Mouse (Mus musculus) limb, embryonic 12.5 days (tissue): Measurements from ENCODE around the gene BC028528. TPM values are rescaled to one million over a fixed set of nuclear protein-coding genes. Genes with fewer than 3 reads are reported as not detected.

Experiments used
- ATAC-seq: fragments of 200-750 bp; cut with Nextera tagmentation; 2 replicates; pipeline ENCODE4 v1.8.0; 2017; ENCODE audit warnings: low read depth, moderate TSS enrichment; ENCODE audit not compliant: insufficient number of reproducible peaks, insufficient read depth, low FRiP score, low TSS enrichment
- H3K27ac ChIP-seq: fragments of 300-500 bp; sonication (generic); 2 replicates; pipeline ENCODE4 v1.5.1; 2016; ENCODE audit warnings: mild to moderate bottlenecking, moderate library complexity
- H3K27me3 ChIP-seq: fragments of 300-500 bp; sonication (generic); 2 replicates; pipeline ENCODE4 v1.6.1; 2016; ENCODE audit warnings: mild to moderate bottlenecking, moderate library complexity
- H3K36me3 ChIP-seq: fragments of 300-500 bp; sonication (generic); 2 replicates; pipeline ENCODE4 v1.6.1; 2016; ENCODE audit warnings: mild to moderate bottlenecking, moderate library complexity
- H3K4me1 ChIP-seq: fragments of 300-500 bp; sonication (generic); replicated peaks from 2 replicates; pipeline ENCODE4 v1.6.1; 2016
- H3K4me2 ChIP-seq: fragments of 300-500 bp; sonication (generic); 2 replicates; pipeline ENCODE4 v1.6.1; 2016; ENCODE audit warnings: mild to moderate bottlenecking, moderate library complexity
- H3K4me3 ChIP-seq: fragments of 300-500 bp; sonication (generic); replicated peaks from 2 replicates; pipeline ENCODE4 v1.5.1; 2016; ENCODE audit warnings: mild to moderate bottlenecking
- H3K9ac ChIP-seq: fragments of 300-500 bp; sonication (generic); replicated peaks from 2 replicates; pipeline ENCODE4 v1.6.1; 2016; ENCODE audit warnings: mild to moderate bottlenecking, moderate library complexity
- H3K9me3 ChIP-seq: fragments of 300-500 bp; sonication (generic); 2 replicates; pipeline ENCODE4 v1.6.1; 2016; ENCODE audit warnings: mild to moderate bottlenecking, moderate library complexity
- WGBS: fragments of 180-500 bp; shearing (Covaris S2); methylation state at CpG from one replicate; pipeline ENCODE4 v1.1.7; 2016; 5-methylcytosine and 5-hydroxymethylcytosine counted together
- polyA plus RNA-seq: library from polyadenylated mRNA; unstranded; fragments of >200 nt; fragmentation: Nextera tagmentation; extraction: Ambion mirVana; gene quantifications from 2 replicates; pipeline ENCODE4 v1.2.1, GENCODE M21; 2016

BC028528 gene
- 11.1 and 11.6 TPM in 2 replicates for polyA plus RNA-seq

- WGBS, result 26% methylated on average over 12 of the region's 12 CpGs
- Histone ChIP-seq H3K9ac (peak within 1 kb of the TSS; percentile 45; the same call in 1 of the 2 replicates), H3K4me1 (peaks cover 32% of the 10 kb centered on the region), H3K4me2 (peak within 1 kb of the TSS; percentile 35), H3K36me3 (no peaks in the 10 kb centered on the region), H3K9me3 (no peaks in the 10 kb centered on the region), H3K27ac (peak within 1 kb of the TSS; percentile 78), H3K4me3 (peak within 1 kb of the TSS; percentile 26), H3K27me3 (no peaks in the 10 kb centered on the region)
- no peak for ATAC-seq
Measured at GRCm38 (mm10) chr3:95891211-95892065, at the start of gene BC028528. TSS of gene BC028528 (minus strand) at chr3:95892005.

GRCm38 (mm10) chr3:95938835-95939234, 47.0 kb upstream of the BC028528 start:
- no peak overlapping the region for H3K27ac ChIP-seq
- H3K9ac ChIP-seq, result no peak overlapping the region
- no peaks in the 10 kb centered on the region for H3K4me1 ChIP-seq
- no peaks in the 10 kb centered on the region for H3K27me3 ChIP-seq
- H3K9me3 ChIP-seq, result no peaks in the 10 kb centered on the region
- H3K4me2 ChIP-seq, result no peak overlapping the region
- no peak for ATAC-seq
- peaks cover 93% of the 10 kb centered on the region for H3K36me3 ChIP-seq
- WGBS, result 93% methylated on average over 15 of the region's 15 CpGs
- no peak overlapping the region for H3K4me3 ChIP-seq

GRCm38 (mm10) chr3:95938217-95938616, 46.4 kb upstream of the BC028528 start:
- no peaks in the 10 kb centered on the region for H3K4me1 ChIP-seq
- WGBS, result 98% methylated on average over 8 of the region's 8 CpGs
- ATAC-seq, result no peak

GRCm38 (mm10) chr3:95934448-95934847, 42.6 kb upstream of the BC028528 start:
- Histone ChIP-seq H3K36me3 (peaks cover 64% of the 10 kb centered on the region), H3K4me1 (peaks cover 18% of the 10 kb centered on the region), H3K27me3 (no peaks in the 10 kb centered on the region), H3K4me2 (no peak overlapping the region), H3K9me3 (no peaks in the 10 kb centered on the region), H3K9ac (no peak overlapping the region), H3K4me3 (no peak overlapping the region), H3K27ac (no peak overlapping the region)
- WGBS, result 82% methylated on average over 1 of the region's 1 CpGs
- ATAC-seq, result no peak

More at GRCm38 (mm10) chr3:95938217-95938616, 46.4 kb upstream of the BC028528 start:
- Histone ChIP-seq H3K4me2 (no peak overlapping the region), H3K27ac (no peak overlapping the region), H3K9ac (no peak overlapping the region), H3K36me3 (peaks cover 93% of the 10 kb centered on the region), H3K9me3 (no peaks in the 10 kb centered on the region), H3K27me3 (no peaks in the 10 kb centered on the region), H3K4me3 (no peak overlapping the region)

GRCm38 (mm10) chr3:95933111-95933750, 41.4 kb upstream of the BC028528 start:
- no peaks in the 10 kb centered on the region for H3K27me3 ChIP-seq
- no peak overlapping the region for H3K27ac ChIP-seq
- 97% methylated on average over 7 of the region's 7 CpGs for WGBS
- no peak overlapping the region for H3K4me2 ChIP-seq
- no peak overlapping the region for H3K9ac ChIP-seq
- H3K36me3 ChIP-seq, result peaks cover 52% of the 10 kb centered on the region
- H3K4me3 ChIP-seq, result no peak overlapping the region
- ATAC-seq, result no peak
- H3K9me3 ChIP-seq, result no peaks in the 10 kb centered on the region
- peaks cover 18% of the 10 kb centered on the region for H3K4me1 ChIP-seq

GRCm38 (mm10) chr3:95932566-95932965, 40.8 kb upstream of the BC028528 start:
- Histone ChIP-seq H3K4me1 (peaks cover 18% of the 10 kb centered on the region), H3K36me3 (peaks cover 46% of the 10 kb centered on the region), H3K27me3 (no peaks in the 10 kb centered on the region), H3K9ac (no peak overlapping the region), H3K9me3 (no peaks in the 10 kb centered on the region), H3K27ac (no peak overlapping the region), H3K4me3 (no peak overlapping the region), H3K4me2 (0 out of 2 replicates have a peak overlapping the region, but pooled peaks have one; percentile 17)
- ATAC-seq, result no peak
- WGBS, result 94% methylated on average over 7 of the region's 7 CpGs

GRCm38 (mm10) chr3:95932157-95932556, 40.4 kb upstream of the BC028528 start:
- Histone ChIP-seq H3K9ac (no peak overlapping the region), H3K4me2 (0 out of 2 replicates have a peak overlapping the region, but pooled peaks have one; percentile 17), H3K27me3 (no peaks in the 10 kb centered on the region), H3K9me3 (no peaks in the 10 kb centered on the region), H3K36me3 (peaks cover 42% of the 10 kb centered on the region), H3K27ac (no peak overlapping the region), H3K4me3 (no peak overlapping the region), H3K4me1 (peaks cover 18% of the 10 kb centered on the region)
- no peak for ATAC-seq
- WGBS, result 77% methylated on average over 1 of the region's 1 CpGs

- Histone ChIP-seq H3K9me3 (no peaks in the 10 kb centered on the region), H3K36me3 (peaks cover 35% of the 10 kb centered on the region), H3K4me3 (no peak overlapping the region), H3K27ac (no peak overlapping the region), H3K27me3 (no peaks in the 10 kb centered on the region), H3K4me2 (0 out of 2 replicates have a peak overlapping the region, but pooled peaks have one; percentile 72), H3K4me1 (peaks cover 18% of the 10 kb centered on the region), H3K9ac (no peak overlapping the region)
- 83% methylated on average over 1 of the region's 1 CpGs for WGBS
- ATAC-seq, result no peak
Measured at GRCm38 (mm10) chr3:95931471-95931870, 39.7 kb upstream of the BC028528 start.

GRCm38 (mm10) chr3:95930471-95930789, 38.6 kb upstream of the BC028528 start:
- peak overlapping the region; percentile 99 for H3K9ac ChIP-seq
- H3K4me2 ChIP-seq, result peak overlapping the region; percentile 72
- H3K27me3 ChIP-seq, result no peaks in the 10 kb centered on the region
- H3K27ac ChIP-seq, result peak overlapping the region; percentile 96
- peak overlapping the region; percentile 95 for H3K4me3 ChIP-seq
- WGBS, result 2% methylated on average over 5 of the region's 5 CpGs
- no peak for ATAC-seq
- no peaks in the 10 kb centered on the region for H3K9me3 ChIP-seq
- H3K36me3 ChIP-seq, result peaks cover 31% of the 10 kb centered on the region
- H3K4me1 ChIP-seq, result peaks cover 18% of the 10 kb centered on the region

- peak overlapping the region; percentile 96 for H3K27ac ChIP-seq
- H3K9me3 ChIP-seq, result no peaks in the 10 kb centered on the region
- H3K9ac ChIP-seq, result peak overlapping the region; percentile 99
- H3K4me3 ChIP-seq, result peak overlapping the region; percentile 95
- H3K36me3 ChIP-seq, result peaks cover 25% of the 10 kb centered on the region
- WGBS, result under 1% methylated on average over 105 of the region's 105 CpGs
- ATAC-seq, result peak; percentile 40
- peaks cover 18% of the 10 kb centered on the region for H3K4me1 ChIP-seq
- peak overlapping the region; percentile 72 for H3K4me2 ChIP-seq
- H3K27me3 ChIP-seq, result no peaks in the 10 kb centered on the region
Measured at GRCm38 (mm10) chr3:95929581-95930470, 38.0 kb upstream of the BC028528 start.
